Mouse (Mus musculus) heart, adult 2 months (tissue): ENCODE data around the gene Grrp1.

ENCODE experiments used
- CTCF ChIP-seq: fragments of 200-600 bp; IDR thresholded peaks from 2 replicates; pipeline ENCODE4 v1.8.1; 2022; ENCODE audit warnings: antibody characterized with exemption, mild to moderate bottlenecking, moderate library complexity
- POLR2A ChIP-seq: fragments of 200-500 bp; IDR thresholded peaks from 2 replicates; pipeline ENCODE4 v1.6.1; 2011; ENCODE audit warnings: mild to moderate bottlenecking, low read depth, low read length, control low read depth; ENCODE audit not compliant: insufficient read depth

DNA sequence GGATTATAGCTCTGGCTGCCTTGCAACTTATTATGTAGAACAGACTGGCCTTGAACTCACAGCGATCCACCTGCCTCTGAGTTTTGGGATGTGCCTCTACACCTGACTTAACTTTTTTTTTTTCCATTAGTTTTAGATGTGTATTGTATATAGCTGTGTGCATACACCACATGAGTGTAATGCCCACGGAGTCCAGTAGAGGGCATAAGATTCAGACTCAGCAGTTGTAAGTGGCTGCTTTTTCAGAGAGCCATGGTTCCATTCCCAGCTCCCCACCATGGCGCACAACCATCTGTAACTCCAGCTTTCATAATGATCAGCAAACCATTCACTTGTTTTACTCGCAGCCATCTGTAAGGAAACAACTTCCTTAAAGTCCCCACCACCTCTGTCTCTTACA is 42.6 kb upstream of the Grrp1 start:
- no peak for TF ChIP-seq POLR2A
- TF ChIP-seq CTCF: 0 out of 2 replicates have a peak, but pooled peaks have one; percentile 16
